Mouse (Mus musculus) cerebellum, postnatal 36 days (tissue): ENCODE measurements around the gene Olfr433.
A peak's percentile ranks its signal among the peaks of the same experiment; 100 is the strongest.
"Not testable (repeated sequence)": the region's sequence is repeated elsewhere in the genome, so short reads cannot be mapped to it uniquely, and the experiment has no call there.

Experiments
- DNase-seq, 2 experiments: peaks; one replicate each; pipeline ENCODE4 v3.0.0; 2021 to 2022; ENCODE audit warnings: mixed read lengths in 2 of 2

Gene Olfr433

DNA sequence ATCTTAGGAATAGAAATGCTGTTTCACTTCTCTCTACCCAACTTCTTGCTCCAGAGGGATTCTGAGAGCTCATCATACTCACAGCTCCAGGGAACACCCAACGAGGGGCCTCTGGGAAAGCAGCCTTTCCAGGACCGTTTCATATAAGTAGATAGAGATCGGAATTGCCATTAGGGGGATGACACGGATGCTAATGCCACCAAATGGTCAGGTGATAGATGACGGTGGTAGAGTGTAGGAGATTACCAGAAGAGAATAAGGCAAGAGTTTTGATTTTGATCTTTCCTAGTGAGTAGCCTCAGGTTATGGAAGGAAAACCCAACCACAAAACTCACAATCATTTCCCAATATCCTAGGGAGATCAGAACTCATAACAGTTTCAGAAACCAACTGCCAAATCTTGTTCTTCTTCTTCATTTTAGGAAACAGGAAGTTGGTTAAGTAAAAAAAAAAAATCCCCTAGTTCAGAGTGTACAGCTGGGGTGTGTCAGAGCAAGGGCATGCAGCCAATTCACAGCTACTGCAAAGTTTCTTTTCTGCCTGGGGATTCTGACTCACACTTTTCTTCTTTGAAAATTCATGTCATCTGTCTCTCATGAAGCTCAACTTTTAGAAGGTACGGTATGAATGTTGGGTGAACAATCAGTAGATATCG lies at the start of gene Olfr433:
Gene Olfr433 (plus strand): TSS at position 183 of the 655 bp plus-strand sequence.
- DNase-seq: no peak

DNA sequence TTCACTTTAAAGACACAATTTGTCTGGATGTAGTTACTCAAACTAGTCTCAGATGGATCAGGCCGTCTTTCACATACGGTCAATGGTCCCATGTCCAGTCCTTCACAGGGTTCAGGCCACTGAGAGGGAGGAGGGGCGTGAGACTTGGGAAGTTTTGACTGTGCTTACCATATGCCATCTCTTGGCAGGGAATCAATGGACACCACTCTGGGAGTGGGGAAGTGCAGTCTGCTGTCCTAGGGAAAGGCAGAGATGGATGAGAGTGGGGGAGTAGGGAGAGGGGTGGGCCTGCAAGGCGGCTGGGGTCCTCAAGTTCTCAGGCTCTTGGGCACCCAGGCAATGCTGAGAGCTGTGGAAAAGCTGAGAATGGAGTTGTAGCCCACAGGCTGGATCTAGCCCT lies 45.5 kb upstream of the Olfr433 start:
- peak in 1 of 2 experiments; percentile 4 for DNase-seq

DNA sequence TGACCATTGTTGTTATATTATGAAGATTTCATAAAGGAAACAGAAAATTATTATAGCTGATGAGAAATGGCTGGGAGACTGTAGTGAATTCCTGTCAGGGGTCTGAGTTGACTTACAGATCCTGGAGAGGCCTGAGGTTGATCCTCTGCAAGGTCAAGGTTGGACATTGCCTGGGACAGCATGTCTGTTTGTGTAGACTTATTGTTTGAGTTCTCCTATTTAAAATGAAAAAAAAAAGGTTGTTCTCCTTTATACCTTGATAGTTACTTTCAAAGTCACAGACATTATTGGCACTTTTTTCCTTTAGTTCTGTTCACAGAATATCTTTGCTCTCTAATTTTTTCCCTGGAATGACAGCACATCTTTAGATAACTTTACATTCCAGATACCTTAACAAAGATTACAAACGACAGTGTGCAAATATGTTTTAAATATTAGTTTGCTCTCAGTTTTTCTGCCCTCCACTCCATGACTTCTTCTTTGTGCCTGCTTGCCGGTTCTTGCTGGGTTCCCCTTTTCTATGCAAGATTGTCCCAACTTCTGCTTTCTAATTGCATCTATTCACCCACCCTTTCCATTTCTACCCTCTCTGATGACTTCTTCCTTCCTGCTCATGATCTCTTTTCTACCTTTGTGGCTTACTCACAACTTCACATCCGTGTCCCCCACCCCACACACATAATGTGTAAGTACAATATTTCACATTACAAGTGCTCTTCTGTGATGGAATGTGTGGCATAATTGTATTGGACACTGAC lies 36.0 kb upstream of the Olfr433 start:
- not testable (repeated sequence) for DNase-seq

DNA sequence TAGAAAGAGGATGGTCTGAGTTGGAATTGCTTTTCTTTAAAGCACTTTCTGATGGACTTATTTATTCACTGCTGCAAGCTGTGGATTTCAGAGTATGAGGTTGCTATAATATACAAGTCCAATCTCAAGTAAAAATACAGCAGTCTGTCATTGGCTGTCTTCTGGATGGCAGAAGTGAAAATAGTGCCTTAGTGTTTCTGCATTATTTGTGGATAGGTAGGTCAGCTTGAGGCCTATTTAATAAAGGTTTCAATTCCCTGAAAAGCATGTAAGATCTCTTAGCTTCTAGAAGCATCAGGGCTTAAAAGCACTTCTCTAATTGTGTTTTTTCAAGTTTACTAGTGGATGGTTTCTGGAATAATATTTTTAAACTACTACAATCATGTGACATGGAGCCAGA lies 33.5 kb upstream of the Olfr433 start:
- not testable (repeated sequence) for DNase-seq

DNA sequence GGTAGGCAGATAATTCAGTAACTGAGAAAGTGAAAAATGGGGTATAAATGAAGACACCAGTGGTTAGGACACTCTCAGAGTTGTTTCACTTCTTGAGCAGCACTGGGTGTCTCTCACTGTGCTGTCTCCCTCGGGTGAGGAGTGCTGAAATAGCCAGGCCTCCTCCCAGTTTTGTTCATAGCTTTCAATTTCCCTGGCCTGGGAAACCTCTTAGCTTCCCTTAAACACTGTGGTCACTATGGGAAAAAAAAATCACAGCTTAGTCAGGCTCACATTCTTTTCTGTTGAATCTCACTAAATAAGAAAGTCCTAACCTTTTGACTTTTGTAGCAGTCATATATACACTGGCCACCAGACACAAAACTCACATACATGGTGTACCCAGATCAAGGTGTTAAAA lies 8.8 kb upstream of the Olfr433 start, which contains the start of gene Ifi205:
Gene Ifi205 (minus strand): TSS at position 113 of the 400 bp plus-strand sequence.
- no peak for DNase-seq

DNA sequence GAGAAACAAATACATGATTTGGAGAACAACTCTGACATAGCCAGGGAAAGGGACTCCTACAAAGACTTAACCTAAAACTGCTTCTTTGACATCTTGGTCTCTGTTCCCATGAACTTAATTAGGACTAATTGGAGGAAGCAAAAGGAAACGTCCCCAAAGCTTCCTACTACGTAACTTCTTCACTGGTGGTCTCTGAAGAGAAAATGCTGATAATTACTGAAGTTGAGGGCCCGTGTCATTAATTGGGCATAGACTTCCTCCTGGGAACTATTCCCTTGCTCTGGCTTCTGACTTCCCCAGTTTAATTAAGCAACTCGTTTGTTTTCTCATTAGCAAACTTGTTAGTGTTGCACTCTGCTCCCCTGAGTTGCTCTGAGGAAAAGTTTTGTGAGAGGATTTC lies 4.7 kb upstream of the Olfr433 start:
- DNase-seq: no peak

DNA sequence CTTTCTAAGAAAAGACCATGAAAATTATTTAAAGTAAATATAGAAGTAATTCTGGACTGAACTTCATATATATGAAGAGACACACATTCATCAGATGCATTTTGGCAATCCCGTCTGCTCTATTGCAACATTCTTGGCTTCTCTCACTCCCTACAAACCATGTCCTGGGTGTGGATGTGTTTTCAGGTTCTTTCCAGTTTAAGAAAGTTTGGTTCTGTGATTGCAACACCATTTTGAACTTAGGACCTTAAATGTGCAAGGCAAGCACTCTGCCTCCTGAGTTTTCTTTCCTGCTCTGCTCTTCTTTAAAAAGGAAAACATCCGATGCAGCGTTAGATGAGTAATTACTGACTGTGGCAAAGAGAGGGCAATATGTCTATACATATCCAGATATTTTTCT lies 2.0 kb upstream of the Olfr433 start:
- DNase-seq: no peak

DNA sequence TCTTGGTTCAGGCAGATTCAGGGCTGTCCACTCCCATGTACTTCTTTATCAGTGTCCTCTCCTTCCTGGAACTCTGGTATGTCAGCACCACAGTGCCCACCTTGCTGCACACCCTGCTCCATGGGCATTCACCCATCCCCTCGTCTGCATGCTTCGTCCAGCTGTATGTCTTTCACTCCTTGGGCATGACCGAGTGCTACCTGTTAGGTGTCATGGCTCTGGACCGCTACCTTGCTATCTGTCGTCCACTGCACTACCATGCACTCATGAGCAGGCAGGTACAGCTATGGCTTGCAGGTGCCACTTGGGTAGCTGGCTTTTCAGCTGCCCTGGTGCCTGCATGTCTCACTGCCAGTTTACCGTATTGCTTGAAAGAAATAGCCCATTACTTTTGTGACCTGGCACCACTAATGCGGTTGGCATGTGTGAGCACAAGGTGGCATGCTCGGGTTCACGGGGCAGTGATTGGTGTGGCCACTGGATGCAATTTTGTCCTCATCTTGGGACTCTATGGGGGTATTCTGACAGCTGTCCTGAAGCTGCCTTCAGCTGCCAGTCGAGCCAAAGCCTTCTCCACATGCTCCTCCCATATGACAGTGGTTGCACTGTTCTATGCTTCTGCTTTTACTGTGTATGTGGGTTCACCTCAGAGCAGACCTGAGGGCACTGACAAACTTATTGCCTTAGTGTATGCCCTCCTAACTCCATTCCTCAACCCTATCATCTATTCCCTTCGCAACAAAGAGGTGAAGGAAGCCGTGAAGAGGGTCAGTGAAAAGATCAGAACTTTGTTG lies 1.8 kb downstream of the Olfr433 start:
- not testable (repeated sequence) for DNase-seq

DNA sequence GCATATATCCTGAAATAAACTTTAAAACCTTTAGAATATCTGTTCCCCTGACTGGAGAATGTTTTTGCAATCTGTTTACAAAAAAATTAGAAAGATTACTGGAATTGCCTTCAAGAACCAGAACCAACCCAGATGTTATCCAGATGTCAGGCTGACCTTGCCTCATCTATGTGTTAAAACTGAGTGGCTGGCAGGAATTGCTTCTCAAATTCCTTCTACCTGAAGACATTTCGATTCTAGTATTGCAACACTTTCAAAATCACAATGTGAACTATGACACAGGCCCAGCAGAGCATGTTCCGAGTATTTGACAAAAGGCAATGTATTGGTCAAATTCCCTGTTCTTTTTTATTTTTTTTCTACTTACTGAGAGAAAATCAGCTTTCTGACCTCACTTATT lies 3.9 kb downstream of the Olfr433 start:
- DNase-seq: no peak

DNA sequence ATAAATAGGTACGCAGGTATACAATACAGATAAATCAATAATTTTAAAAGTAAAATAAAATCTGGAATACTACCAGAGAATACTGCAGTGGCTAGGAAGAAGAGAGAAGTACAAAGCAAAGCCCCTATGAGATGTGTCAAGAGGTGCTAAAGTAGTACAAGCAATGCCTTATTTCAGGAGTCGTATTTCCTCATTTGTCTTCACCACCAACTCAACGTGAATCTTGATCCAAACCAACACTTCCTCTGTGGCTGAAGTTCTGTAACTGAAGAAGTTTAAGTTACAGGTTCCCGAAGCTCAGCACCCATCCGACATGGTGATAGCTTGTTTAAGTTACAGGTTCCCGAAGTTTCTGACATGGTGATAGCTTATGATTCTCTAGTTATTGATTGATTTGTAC lies 7.7 kb downstream of the Olfr433 start:
- DNase-seq: not testable (repeated sequence)

DNA sequence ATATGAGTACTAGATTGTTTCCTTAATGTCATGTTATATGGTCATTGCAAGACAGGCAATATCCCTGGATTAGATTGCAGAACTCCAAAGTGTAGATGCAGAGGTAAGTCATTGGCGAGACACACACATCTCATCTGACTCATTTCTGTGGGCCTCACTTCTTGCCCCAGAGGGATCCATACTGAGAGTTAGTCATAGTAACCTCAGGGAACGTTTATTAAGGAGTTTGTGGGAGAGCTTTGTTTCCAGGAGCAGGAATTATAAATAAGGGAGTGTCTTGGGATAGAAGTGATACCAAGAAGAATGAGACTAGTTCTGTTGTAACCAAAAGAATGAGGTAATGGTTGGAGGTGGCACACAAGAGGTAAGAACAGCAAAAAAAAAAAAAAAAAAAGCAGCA lies 8.4 kb downstream of the Olfr433 start, which contains the start of gene Olfr432:
Gene Olfr432 (plus strand): TSS at position 313 of the 400 bp plus-strand sequence.
- DNase-seq: no peak

DNA sequence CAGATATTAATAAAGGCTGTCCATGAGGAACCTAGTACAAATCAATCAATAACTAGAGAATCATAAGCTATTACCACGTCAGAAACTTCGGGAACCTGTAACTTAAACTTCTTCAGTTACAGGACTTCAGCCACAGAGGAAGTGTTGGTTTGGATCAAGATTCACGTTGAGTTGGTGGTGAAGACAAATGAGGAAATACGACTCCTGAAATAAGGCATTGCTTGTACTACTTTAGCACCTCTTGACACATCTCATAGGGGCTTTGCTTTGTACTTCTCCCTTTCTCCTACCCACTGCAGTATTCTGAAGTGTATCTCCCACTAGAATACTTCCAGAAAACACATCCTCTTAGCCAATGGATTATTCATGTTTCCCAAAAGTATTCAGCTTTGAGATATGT lies 8.9 kb downstream of the Olfr433 start:
- not testable (repeated sequence) for DNase-seq

DNA sequence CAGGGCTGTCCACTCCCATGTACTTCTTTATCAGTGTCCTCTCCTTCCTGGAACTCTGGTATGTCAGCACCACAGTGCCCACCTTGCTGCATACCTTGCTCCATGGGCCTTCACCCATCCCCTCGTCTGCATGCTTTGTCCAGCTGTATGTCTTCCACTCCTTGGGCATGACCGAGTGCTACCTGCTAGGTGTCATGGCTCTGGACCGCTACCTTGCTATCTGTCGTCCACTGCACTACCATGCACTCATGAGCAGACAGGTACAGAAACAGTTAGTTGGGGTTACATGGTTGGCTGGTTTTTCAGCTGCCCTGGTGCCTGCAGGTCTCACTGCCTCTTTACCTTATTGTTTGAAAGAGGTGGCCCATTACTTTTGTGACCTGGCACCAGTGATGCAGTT lies 10.0 kb downstream of the Olfr433 start:
- DNase-seq: no peak

DNA sequence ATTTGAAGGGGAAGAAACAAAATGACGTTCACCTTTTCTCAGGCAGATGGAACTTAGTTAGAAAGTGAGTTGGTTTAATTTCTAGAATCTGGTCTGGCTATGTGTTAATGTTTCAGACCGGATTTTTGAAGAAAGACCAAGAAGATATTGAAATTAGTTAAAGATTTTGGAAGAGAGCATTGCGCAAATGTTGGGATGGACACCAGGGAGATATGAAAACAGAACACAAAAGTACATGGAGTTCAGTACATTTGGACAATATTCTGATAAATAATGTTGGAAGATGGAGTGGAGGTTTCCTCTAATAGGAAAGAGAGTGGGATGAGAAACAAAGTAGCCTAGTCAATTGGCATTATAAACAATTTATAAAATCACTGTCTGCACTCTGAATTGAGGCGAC lies 11.0 kb downstream of the Olfr433 start:
- no peak for DNase-seq

DNA sequence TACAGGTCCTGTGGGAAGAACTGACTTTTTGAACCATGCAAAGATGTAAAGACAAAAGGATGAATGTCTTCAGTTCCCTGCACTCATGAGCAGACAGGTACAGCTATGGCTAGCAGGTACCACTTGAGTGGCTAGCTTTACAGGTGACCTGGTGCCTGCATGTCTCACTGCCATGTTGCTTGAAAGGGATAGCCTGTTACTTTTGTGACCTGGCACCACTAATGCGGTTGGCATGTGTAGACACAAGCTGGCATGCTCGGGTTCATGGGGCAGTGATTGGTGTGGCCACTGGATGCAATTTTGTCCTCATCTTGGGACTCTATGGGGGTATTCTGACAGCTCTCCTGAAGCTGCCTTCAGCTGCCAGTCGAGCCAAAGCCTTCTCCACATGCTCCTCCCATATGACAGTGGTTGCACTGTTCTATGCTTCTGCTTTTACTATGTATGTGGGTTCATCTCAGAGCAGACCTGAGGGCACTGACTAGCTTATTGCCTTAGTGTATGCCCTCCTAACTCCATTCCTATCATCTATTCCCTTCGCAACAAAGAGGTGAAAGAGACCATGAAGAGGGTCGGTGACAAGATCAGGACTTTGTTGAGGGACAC lies 11.5 kb downstream of the Olfr433 start:
- DNase-seq: no peak

DNA sequence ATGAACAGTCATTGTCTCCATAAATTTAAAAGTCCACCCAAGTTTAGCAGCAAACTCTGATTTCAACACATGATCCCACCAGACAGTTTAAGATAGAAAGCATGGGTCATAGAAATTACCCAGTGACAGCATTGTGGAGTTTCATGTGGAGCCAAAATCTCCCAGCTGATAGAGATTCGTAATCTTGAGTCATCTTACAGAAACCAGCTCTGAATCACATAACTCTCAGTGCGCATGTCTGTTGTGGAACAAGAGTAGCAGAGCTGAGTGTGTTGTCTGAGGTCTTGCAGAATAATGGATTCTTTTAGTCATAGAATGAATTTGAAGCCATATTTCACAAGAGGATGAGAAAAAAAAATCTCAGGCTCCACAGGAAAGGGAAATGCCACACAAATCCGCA lies 12.5 kb downstream of the Olfr433 start:
- DNase-seq: no peak

DNA sequence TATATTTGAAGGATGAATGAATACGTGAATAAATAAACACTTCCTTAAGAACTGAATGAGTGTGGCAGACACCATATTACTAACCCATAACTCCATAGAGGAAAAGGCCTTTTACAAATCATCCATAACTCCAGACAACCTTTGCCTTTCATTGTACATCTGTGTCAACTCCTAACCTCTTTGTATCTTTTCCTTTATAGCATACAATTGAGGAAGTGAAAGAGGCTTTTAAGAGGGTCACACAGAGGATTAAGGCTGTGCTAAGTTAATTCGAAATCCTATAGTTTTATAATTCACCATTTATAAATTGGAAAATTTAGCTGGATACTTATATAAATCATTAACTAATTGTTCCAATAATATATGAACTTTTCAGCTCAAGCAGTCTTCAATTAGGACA lies 14.7 kb downstream of the Olfr433 start:
- no peak for DNase-seq

DNA sequence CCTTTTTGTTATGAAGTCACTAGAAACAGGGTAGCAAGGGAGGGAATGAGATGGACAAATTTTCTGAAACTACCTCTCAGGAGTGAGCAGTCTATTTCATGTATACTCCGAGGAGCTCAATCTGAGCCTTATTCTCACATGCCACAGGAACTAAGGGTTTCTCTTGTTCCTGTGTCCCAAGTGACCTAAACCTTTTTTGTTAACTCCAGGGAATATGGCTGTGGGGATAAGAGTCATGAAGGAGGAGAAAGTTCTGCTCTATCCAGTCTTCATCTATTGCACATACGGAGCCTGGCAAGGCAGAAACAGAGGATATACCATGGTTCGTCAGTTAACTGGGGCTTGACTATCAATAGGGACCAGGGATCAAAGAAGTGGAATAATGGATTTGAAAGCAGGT lies 25.8 kb downstream of the Olfr433 start, which contains the start of gene Olfr430:
Gene Olfr430 (plus strand): TSS at position 301 of the 400 bp plus-strand sequence.
- no peak for DNase-seq

DNA sequence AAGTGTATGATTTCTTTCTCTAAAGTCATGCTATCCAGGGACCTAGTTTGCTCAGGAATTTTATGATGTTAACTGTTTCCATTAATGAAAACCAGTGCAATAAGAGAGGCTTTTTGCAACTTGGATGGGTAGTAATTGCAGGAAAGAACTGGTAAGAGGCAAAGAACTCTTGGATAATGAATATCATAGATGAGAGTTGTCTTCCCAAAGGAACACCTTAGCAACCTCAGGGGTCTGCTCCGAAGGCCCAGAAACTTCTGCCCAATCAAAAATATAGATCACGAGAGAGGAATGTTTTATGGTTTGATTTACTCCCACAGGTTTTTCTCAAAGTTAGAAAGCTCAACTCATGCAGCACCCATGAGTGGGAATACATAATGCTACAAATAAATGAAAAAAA lies 43.5 kb downstream of the Olfr433 start, which contains the start of gene Olfr429:
Gene Olfr429 (plus strand): TSS at position 301 of the 400 bp plus-strand sequence.
- no peak for DNase-seq
